Mouse (Mus musculus) forebrain, embryonic 10.5 days (tissue): Measurements from ENCODE around the gene Gdpgp1. TPM values are rescaled to one million over a fixed set of nuclear protein-coding genes. Genes with fewer than 3 reads are reported as not detected.

Source experiments
- DNase-seq: peaks from one replicate; pipeline ENCODE4 v3.0.0-alpha.2; 2017; ENCODE audit warnings: low spot score; ENCODE audit errors: extremely low spot score
- H3K27ac ChIP-seq: fragments of 300-500 bp; sonication (generic); 2 replicates; pipeline ENCODE4 v1.5.1; 2016; ENCODE audit warnings: mild to moderate bottlenecking
- H3K27me3 ChIP-seq: fragments of 300-500 bp; sonication (generic); 2 replicates; pipeline ENCODE4 v1.6.1; 2016; ENCODE audit warnings: mild to moderate bottlenecking; ENCODE audit not compliant: poor library complexity, severe bottlenecking
- H3K36me3 ChIP-seq: fragments of 300-500 bp; sonication (generic); replicated peaks from 2 replicates; pipeline ENCODE4 v1.6.1; 2016; ENCODE audit warnings: mild to moderate bottlenecking, moderate library complexity
- H3K4me1 ChIP-seq: fragments of 300-500 bp; sonication (generic); 2 replicates; pipeline ENCODE4 v1.6.1; 2016
- H3K4me3 ChIP-seq: fragments of 300-500 bp; sonication (generic); 2 replicates; pipeline ENCODE4 v1.5.1; 2016; ENCODE audit warnings: mild to moderate bottlenecking, moderate library complexity
- H3K9me3 ChIP-seq: fragments of 300-500 bp; sonication (generic); 2 replicates; pipeline ENCODE4 v1.6.1; 2016; ENCODE audit warnings: mild to moderate bottlenecking, moderate library complexity
- WGBS: fragments of 180-500 bp; shearing (Covaris S2); methylation state at CpG from one replicate; pipeline ENCODE4 v1.1.7; 2016; 5-methylcytosine and 5-hydroxymethylcytosine counted together
- polyA plus RNA-seq: library from polyadenylated mRNA; unstranded; fragments of >200 nt; fragmentation: Nextera tagmentation; extraction: Ambion mirVana; gene quantifications from 2 replicates; pipeline ENCODE4 v1.2.1, GENCODE M21; 2016

The Gdpgp1 gene
- polyA plus RNA-seq, 1 experiment from 2014 or later: 6.3 TPM

DNA sequence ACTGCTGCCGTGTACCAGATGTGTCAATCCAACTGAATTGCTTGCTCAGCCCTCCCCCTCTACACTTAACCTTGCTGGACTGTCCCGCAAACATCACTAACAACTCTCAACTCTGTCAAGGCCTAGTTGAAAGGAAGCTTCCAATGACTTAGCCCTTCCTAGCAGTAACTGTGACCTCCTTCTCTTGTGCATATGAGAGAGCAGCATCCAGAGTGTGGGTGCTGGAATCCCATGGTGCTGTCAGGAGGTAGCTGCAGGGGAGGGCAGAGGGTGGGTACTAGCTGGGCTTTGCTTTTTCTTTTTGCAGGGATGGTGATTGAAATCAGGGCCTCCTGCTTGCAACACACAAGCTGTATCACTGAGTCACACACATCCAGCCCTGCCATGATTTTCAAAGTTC is 40.8 kb downstream of the Gdpgp1 start:
- H3K4me3 ChIP-seq: no peak overlapping the region
- H3K27ac ChIP-seq: no peak overlapping the region
- WGBS: 85% methylated on average over 2 of the region's 2 CpGs

DNA sequence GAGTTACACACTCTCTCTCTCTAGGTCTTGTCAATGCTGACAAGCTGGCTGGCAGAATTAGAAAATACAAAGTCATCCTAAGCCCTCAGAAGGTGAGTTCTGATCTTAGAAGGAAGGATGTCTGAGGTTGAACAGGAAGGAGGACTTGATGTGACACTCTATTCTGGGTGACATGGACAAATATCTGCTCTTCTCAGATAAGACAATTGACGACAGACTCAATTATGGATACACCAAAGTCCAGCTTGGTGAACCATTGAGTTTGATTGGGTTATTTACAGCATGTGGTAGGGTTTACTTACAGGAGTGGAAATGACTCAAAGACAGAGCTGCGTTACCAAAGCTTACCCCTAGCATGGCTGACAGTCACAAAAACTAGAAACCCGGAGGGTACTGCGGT is 43.7 kb downstream of the Gdpgp1 start:
- Histone ChIP-seq H3K27me3 (no peaks in the 10 kb centered on the region), H3K27ac (no peak overlapping the region), H3K36me3 (peaks cover 85% of the 10 kb centered on the region), H3K9me3 (peaks cover 20% of the 10 kb centered on the region), H3K4me1 (no peaks in the 10 kb centered on the region), H3K4me3 (no peak overlapping the region)
- WGBS: 94% methylated on average over 4 of the region's 4 CpGs
- no peak for DNase-seq

More for the DNA sequence above, 40.8 kb downstream of the Gdpgp1 start:
- Histone ChIP-seq H3K9me3 (peaks cover 20% of the 10 kb centered on the region), H3K27me3 (no peaks in the 10 kb centered on the region), H3K4me1 (peaks cover 24% of the 10 kb centered on the region), H3K36me3 (peaks cover 64% of the 10 kb centered on the region)
- DNase-seq: no peak

- no peaks in the 10 kb centered on the region for H3K27me3 ChIP-seq
- H3K9me3 ChIP-seq: peaks cover 3% of the 10 kb centered on the region
- no peak overlapping the region for H3K4me3 ChIP-seq
- no peak for DNase-seq
- no peaks in the 10 kb centered on the region for H3K4me1 ChIP-seq
- no peak overlapping the region for H3K27ac ChIP-seq
- WGBS: 83% methylated on average over 10 of the region's 10 CpGs
- H3K36me3 ChIP-seq: peaks cover 78% of the 10 kb centered on the region
These were observed 47.4 kb downstream of the Gdpgp1 start for GRCm38 (mm10) chr7:80280032-80280431.

DNA sequence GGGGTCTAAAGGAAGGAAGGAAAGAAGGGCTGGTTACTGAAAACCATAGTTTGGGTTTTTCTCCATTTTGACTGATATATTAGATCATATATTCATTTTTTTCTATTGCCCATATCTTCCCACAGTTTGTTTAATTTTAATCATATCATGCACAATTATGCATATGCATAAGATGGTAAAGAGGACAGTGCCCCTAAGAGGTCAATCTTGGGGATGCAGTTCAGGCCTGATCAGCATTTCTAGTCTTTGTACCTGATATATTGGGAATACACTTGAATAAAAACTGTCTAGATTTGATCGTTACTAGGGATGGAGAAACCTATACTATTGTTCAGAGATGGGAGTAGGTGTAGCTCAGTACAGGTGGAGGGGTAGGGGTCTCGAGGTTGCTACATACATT is 48.3 kb downstream of the Gdpgp1 start:
- 91% methylated on average over 2 of the region's 2 CpGs for WGBS
- Histone ChIP-seq H3K9me3 (no peaks in the 10 kb centered on the region), H3K27ac (no peak overlapping the region), H3K36me3 (peaks cover 80% of the 10 kb centered on the region), H3K4me1 (no peaks in the 10 kb centered on the region), H3K4me3 (no peak overlapping the region), H3K27me3 (no peaks in the 10 kb centered on the region)
- no peak for DNase-seq

DNA sequence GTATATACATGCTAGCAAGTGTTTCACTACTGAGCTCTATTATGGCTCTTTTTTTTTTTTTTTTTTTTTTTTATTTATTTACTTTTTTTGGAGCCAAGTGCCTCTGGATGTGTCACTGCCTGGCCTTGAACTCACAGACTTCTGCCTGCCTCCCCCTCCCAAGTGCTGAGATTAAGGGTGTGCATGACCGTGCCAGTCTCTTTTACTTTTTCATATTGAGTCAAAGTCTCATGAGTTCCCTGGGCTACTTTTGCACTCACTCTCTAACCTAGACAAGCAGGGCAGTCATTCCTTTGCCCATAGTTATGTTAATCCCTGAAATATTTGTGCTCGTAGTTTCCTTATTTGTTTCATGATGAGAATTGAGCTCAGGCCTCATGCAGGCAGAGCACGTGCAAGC is 49.0 kb downstream of the Gdpgp1 start:
- Histone ChIP-seq H3K27me3 (no peaks in the 10 kb centered on the region), H3K36me3 (peaks cover 80% of the 10 kb centered on the region), H3K4me3 (no peak overlapping the region), H3K9me3 (no peaks in the 10 kb centered on the region), H3K27ac (no peak overlapping the region), H3K4me1 (no peaks in the 10 kb centered on the region)
- WGBS: 91% methylated on average over 3 of the region's 3 CpGs
- no peak for DNase-seq

- no peaks in the 10 kb centered on the region for H3K4me1 ChIP-seq
- no peaks in the 10 kb centered on the region for H3K9me3 ChIP-seq
- 91% methylated on average over 3 of the region's 3 CpGs for WGBS
- H3K27me3 ChIP-seq: no peaks in the 10 kb centered on the region
- H3K27ac ChIP-seq: no peak overlapping the region
- H3K4me3 ChIP-seq: no peak overlapping the region
- no peak for DNase-seq
- H3K36me3 ChIP-seq: peaks cover 81% of the 10 kb centered on the region
These were observed 50.7 kb downstream of the Gdpgp1 start for GRCm38 (mm10) chr7:80283226-80283918.

DNA sequence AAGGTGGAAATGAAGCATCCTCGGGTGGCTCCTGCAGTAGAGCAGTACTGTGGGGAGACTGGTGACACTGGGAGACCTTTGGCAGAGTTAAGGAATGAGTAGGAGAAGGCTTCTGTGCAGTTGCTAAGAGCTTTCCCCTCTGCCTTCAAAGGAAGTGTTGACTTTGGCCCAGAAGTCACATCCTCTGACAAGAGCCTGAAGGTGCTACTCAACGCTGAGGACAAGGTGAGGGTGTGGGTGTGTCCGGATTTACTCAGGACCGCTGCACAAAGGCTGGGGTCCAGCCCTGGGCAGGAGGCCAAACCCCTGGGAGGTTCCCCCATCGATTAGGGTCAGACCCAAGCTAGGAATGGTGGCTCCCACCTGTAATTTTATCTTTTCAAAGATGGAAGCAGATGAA is 51.7 kb downstream of the Gdpgp1 start:
- WGBS: 94% methylated on average over 5 of the region's 5 CpGs
- no peaks in the 10 kb centered on the region for H3K4me1 ChIP-seq
- no peaks in the 10 kb centered on the region for H3K27me3 ChIP-seq
- H3K36me3 ChIP-seq: peaks cover 78% of the 10 kb centered on the region
- H3K9me3 ChIP-seq: no peaks in the 10 kb centered on the region
- no peak overlapping the region for H3K27ac ChIP-seq
- DNase-seq: no peak
- H3K4me3 ChIP-seq: no peak overlapping the region

- Histone ChIP-seq H3K4me3 (no peak overlapping the region), H3K4me1 (no peaks in the 10 kb centered on the region), H3K9me3 (no peaks in the 10 kb centered on the region), H3K27me3 (no peaks in the 10 kb centered on the region), H3K36me3 (peaks cover 77% of the 10 kb centered on the region), H3K27ac (no peak overlapping the region)
- WGBS: 93% methylated on average over 6 of the region's 6 CpGs
- DNase-seq: no peak
These were observed 53.1 kb downstream of the Gdpgp1 start for GRCm38 (mm10) chr7:80285725-80286124.

GRCm38 (mm10) chr7:80287736-80288135 is 55.1 kb downstream of the Gdpgp1 start:
- Histone ChIP-seq H3K9me3 (no peaks in the 10 kb centered on the region), H3K27me3 (no peaks in the 10 kb centered on the region), H3K4me3 (no peak overlapping the region), H3K27ac (no peak overlapping the region), H3K36me3 (peaks cover 86% of the 10 kb centered on the region), H3K4me1 (no peaks in the 10 kb centered on the region)
- WGBS: 87% methylated on average over 10 of the region's 10 CpGs
- no peak for DNase-seq

Other genes with a start within 250 kb of the Gdpgp1 start
- 33.3 and 33.4 TPM in 2 replicates for gene Zfp710, start 208.1 kb upstream of the Gdpgp1 start, polyA plus RNA-seq
- 462 and 476 TPM in 2 replicates for gene Idh2, start 117.5 kb upstream of the Gdpgp1 start, polyA plus RNA-seq
- gene Sema4b, start 46.0 kb upstream of the Gdpgp1 start, polyA plus RNA-seq: 15.1 and 15.9 TPM in 2 replicates
- gene Cib1, start 52 bp upstream of the Gdpgp1 start, polyA plus RNA-seq: 69.0 and 70.2 TPM in 2 replicates
- 0.84 and 0.99 TPM in 2 replicates for gene Ttll13, start 13.5 kb downstream of the Gdpgp1 start, polyA plus RNA-seq
- gene Ngrn, start 28.4 kb downstream of the Gdpgp1 start, polyA plus RNA-seq: 43.0 and 44.9 TPM in 2 replicates
- 17.3 and 18.5 TPM in 2 replicates for gene Vps33b, start 36.8 kb downstream of the Gdpgp1 start, polyA plus RNA-seq
- 242 and 249 TPM in 2 replicates for gene Prc1, start 61.6 kb downstream of the Gdpgp1 start, polyA plus RNA-seq
- 12.3 and 14.1 TPM in 2 replicates for gene Rccd1, start 91.6 kb downstream of the Gdpgp1 start, polyA plus RNA-seq
- 42.0 and 44.0 TPM in 2 replicates for gene Unc45a, start 108.1 kb downstream of the Gdpgp1 start, polyA plus RNA-seq
- 25.2 and 27.9 TPM in 2 replicates for gene Hddc3, start 110.2 kb downstream of the Gdpgp1 start, polyA plus RNA-seq
- gene Man2a2, start 138.5 kb downstream of the Gdpgp1 start, polyA plus RNA-seq: 17.0 and 17.8 TPM in 2 replicates
- gene Fes, start 155.1 kb downstream of the Gdpgp1 start, polyA plus RNA-seq: 7.2 and 9.2 TPM in 2 replicates
- gene Furin, start 172.6 kb downstream of the Gdpgp1 start, polyA plus RNA-seq: 3.3 and 3.9 TPM in 2 replicates